Mouse (Mus musculus) liver, embryonic 11.5 days (tissue): ENCODE data around the gene Eef2. TPM values are rescaled to one million over a fixed set of nuclear protein-coding genes. Genes with fewer than 3 reads are reported as not detected.
A peak's percentile ranks its signal among the peaks of the same experiment; 100 is the strongest.

Experiments
- ATAC-seq: fragments of 200-750 bp; cut with Nextera tagmentation; replicated peaks from 2 replicates; pipeline ENCODE4 v1.8.0; 2017; ENCODE audit warnings: moderate number of reproducible peaks, mild to moderate bottlenecking, moderate TSS enrichment, moderate library complexity; ENCODE audit not compliant: low FRiP score
- DNase-seq: peaks from one replicate; pipeline ENCODE4 v3.0.0-alpha.2; 2017; ENCODE audit warnings: low spot score
- H3K27ac ChIP-seq: fragments of 300-500 bp; sonication (generic); 2 replicates; pipeline ENCODE4 v1.5.1; 2014; ENCODE audit warnings: mild to moderate bottlenecking, low read depth, low read length, control low read depth
- H3K27me3 ChIP-seq: fragments of 300-500 bp; sonication (generic); replicated peaks from 2 replicates; pipeline ENCODE4 v1.6.1; 2014; ENCODE audit warnings: low read length, mixed read lengths; ENCODE audit not compliant: control insufficient read depth, insufficient read depth
- H3K36me3 ChIP-seq: fragments of 300-500 bp; sonication (generic); 2 replicates; pipeline ENCODE4 v1.6.1; 2014; ENCODE audit warnings: mild to moderate bottlenecking, low read length, moderate library complexity, mixed read lengths; ENCODE audit not compliant: control insufficient read depth, insufficient read depth
- H3K4me1 ChIP-seq: fragments of 300-500 bp; sonication (generic); replicated peaks from 2 replicates; pipeline ENCODE4 v1.6.1; 2014; ENCODE audit warnings: low read length, mixed read lengths; ENCODE audit not compliant: control insufficient read depth, insufficient read depth
- H3K4me2 ChIP-seq: fragments of 300-500 bp; sonication (generic); 2 replicates; pipeline ENCODE4 v1.6.1; 2014; ENCODE audit warnings: mild to moderate bottlenecking, control low read depth, moderate library complexity
- H3K4me3 ChIP-seq: fragments of 300-500 bp; sonication (generic); 2 replicates; pipeline ENCODE4 v1.5.1; 2014; ENCODE audit warnings: low read depth, low read length, control low read depth
- H3K9ac ChIP-seq: fragments of 300-500 bp; sonication (generic); 2 replicates; pipeline ENCODE4 v1.6.1; 2014; ENCODE audit warnings: low read depth, low read length, control low read depth
- H3K9me3 ChIP-seq: fragments of 300-500 bp; sonication (generic); 2 replicates; pipeline ENCODE4 v1.6.1; 2016; ENCODE audit warnings: low read length, inconsistent platforms, mixed read lengths; ENCODE audit not compliant: control insufficient read depth
- WGBS: fragments of 180-500 bp; shearing (Covaris S2); extraction: QIAGEN DNeasy Blood & Tissue Kit; methylation state at CpG from one replicate; pipeline ENCODE4 v1.1.7; 2014; 5-methylcytosine and 5-hydroxymethylcytosine counted together
- polyA plus RNA-seq: library from polyadenylated mRNA; unstranded; fragments of >200 nt; fragmentation: Nextera tagmentation; extraction: Ambion mirVana; gene quantifications from 2 replicates; pipeline ENCODE4 v1.2.1, GENCODE M21; 2014

Gene Eef2
- polyA plus RNA-seq: 626 and 647 TPM in 2 replicates

- H3K36me3 ChIP-seq: peaks cover 45% of the 10 kb centered on the region
- H3K27me3 ChIP-seq: no peaks in the 10 kb centered on the region
- H3K9ac ChIP-seq: peak within 1 kb of the TSS; percentile 100
- peak; percentile 77 for ATAC-seq
- H3K4me1 ChIP-seq: peaks cover 41% of the 10 kb centered on the region
- WGBS: under 1% methylated on average over 77 of the region's 77 CpGs
- peak; percentile 96 for DNase-seq
- peak within 1 kb of the TSS; percentile 100 for H3K4me3 ChIP-seq
- peak within 1 kb of the TSS; percentile 99 for H3K4me2 ChIP-seq
- no peaks in the 10 kb centered on the region for H3K9me3 ChIP-seq
- peak within 1 kb of the TSS; percentile 92 for H3K27ac ChIP-seq
Observed at GRCm38 (mm10) chr10:81176466-81177271, at the start of gene Eef2. Eef2 (plus strand) TSS chr10:81176631.

GRCm38 (mm10) chr10:81134181-81134587, 42.2 kb upstream of the Eef2 start:
- no peaks in the 10 kb centered on the region for H3K36me3 ChIP-seq
- peak overlapping the region; percentile 100 for H3K27ac ChIP-seq
- WGBS: 2% methylated on average over 16 of the region's 16 CpGs
- no peaks in the 10 kb centered on the region for H3K9me3 ChIP-seq
- DNase-seq (peak; percentile 75), ATAC-seq (no peak; the same call in 1 of the 2 replicates)
- peak overlapping the region; percentile 97 for H3K4me3 ChIP-seq
- H3K4me2 ChIP-seq: peak overlapping the region; percentile 97
- H3K4me1 ChIP-seq: peaks cover 34% of the 10 kb centered on the region
- peaks cover 5% of the 10 kb centered on the region for H3K27me3 ChIP-seq
- H3K9ac ChIP-seq: peak overlapping the region; percentile 99

- 2% methylated on average over 40 of the region's 41 CpGs for WGBS
- Histone ChIP-seq H3K4me3 (peak within 1 kb of the TSS; percentile 97), H3K9me3 (no peaks in the 10 kb centered on the region), H3K27me3 (peaks cover 5% of the 10 kb centered on the region), H3K9ac (peak within 1 kb of the TSS; percentile 99), H3K4me1 (peaks cover 37% of the 10 kb centered on the region), H3K36me3 (no peaks in the 10 kb centered on the region), H3K27ac (peak within 1 kb of the TSS; percentile 100), H3K4me2 (peak within 1 kb of the TSS; percentile 97)
- DNase-seq: peak; percentile 74
- ATAC-seq: no peak; the same call in 1 of the 2 replicates
Observed at GRCm38 (mm10) chr10:81134966-81135681, 41.3 kb upstream of the Eef2 start, which contains the start of gene Zbtb7a. Zbtb7a (plus strand) TSS chr10:81135220.

GRCm38 (mm10) chr10:81135831-81136705, 40.4 kb upstream of the Eef2 start:
- Histone ChIP-seq H3K4me2 (peak overlapping the region; percentile 97), H3K27ac (peak overlapping the region; percentile 100), H3K36me3 (no peaks in the 10 kb centered on the region), H3K4me1 (peaks cover 46% of the 10 kb centered on the region), H3K4me3 (peak overlapping the region; percentile 97), H3K9ac (peak overlapping the region; percentile 99), H3K27me3 (peaks cover 5% of the 10 kb centered on the region), H3K9me3 (no peaks in the 10 kb centered on the region)
- WGBS: under 1% methylated on average over 58 of the region's 86 CpGs
- DNase-seq: peak; percentile 78
- peak; percentile 75 for ATAC-seq

- Histone ChIP-seq H3K4me2 (peak overlapping the region; percentile 97), H3K9ac (peak overlapping the region; percentile 99), H3K4me1 (peaks cover 53% of the 10 kb centered on the region), H3K9me3 (no peaks in the 10 kb centered on the region), H3K27me3 (peaks cover 5% of the 10 kb centered on the region), H3K27ac (peak overlapping the region; percentile 100), H3K4me3 (peak overlapping the region; percentile 97), H3K36me3 (no peaks in the 10 kb centered on the region)
- DNase-seq (peak; percentile 83), ATAC-seq (peak; percentile 3; the same call in 1 of the 2 replicates)
- under 1% methylated on average over 48 of the region's 50 CpGs for WGBS
Observed at GRCm38 (mm10) chr10:81136706-81137231, 39.7 kb upstream of the Eef2 start.

GRCm38 (mm10) chr10:81137252-81138130, 38.9 kb upstream of the Eef2 start:
- Histone ChIP-seq H3K36me3 (no peaks in the 10 kb centered on the region), H3K9ac (peak overlapping the region; percentile 99), H3K27me3 (peaks cover 5% of the 10 kb centered on the region), H3K27ac (peak overlapping the region; percentile 100), H3K4me1 (peaks cover 59% of the 10 kb centered on the region), H3K9me3 (no peaks in the 10 kb centered on the region), H3K4me3 (peak overlapping the region; percentile 97), H3K4me2 (peak overlapping the region; percentile 99)
- WGBS: under 1% methylated on average over 88 of the region's 89 CpGs
- DNase-seq (peak; percentile 100), ATAC-seq (peak; percentile 78)

- peaks cover 62% of the 10 kb centered on the region for H3K4me1 ChIP-seq
- H3K4me2 ChIP-seq: peak overlapping the region; percentile 99
- no peaks in the 10 kb centered on the region for H3K9me3 ChIP-seq
- H3K27ac ChIP-seq: peak overlapping the region; percentile 88
- H3K9ac ChIP-seq: peak overlapping the region; percentile 89
- DNase-seq (no peak), ATAC-seq (no peak)
- under 1% methylated on average over 24 of the region's 24 CpGs for WGBS
- peak overlapping the region; percentile 97 for H3K4me3 ChIP-seq
- peaks cover 5% of the 10 kb centered on the region for H3K27me3 ChIP-seq
- peaks cover under 1% of the 10 kb centered on the region; the same call in 1 of the 2 replicates for H3K36me3 ChIP-seq
Observed at GRCm38 (mm10) chr10:81138131-81138782, 38.2 kb upstream of the Eef2 start.
